Mouse (Mus musculus) heart, adult 8-10 months (tissue): ENCODE results near the gene Fam89a. TPM values are rescaled to one million over a fixed set of nuclear protein-coding genes. Genes with fewer than 3 reads are reported as not detected.

Experiments
- total RNA-seq, 4 experiments: library from RNA; stranded (reverse); gene quantifications; 2 replicates each; pipeline ENCODE4 v1.2.4; 2022

Fam89a gene
- total RNA-seq, 4 experiments from 2014 or later = 0.72 to 1.5 (median 1.4) TPM

Other genes starting within 250 kb of the Fam89a start
- gene Cog2, start 231.1 kb downstream of the Fam89a start, total RNA-seq = 10 to 100 TPM; 21.6 to 26.9 (median 25.4) TPM
- gene Agt, start 182.1 kb downstream of the Fam89a start, total RNA-seq = 1 to 10 TPM; 4.7 to 6.6 (median 6.0) TPM
- gene Capn9, start 175.7 kb downstream of the Fam89a start, total RNA-seq = not detected
- 10 to 100 TPM; 42.8 to 61.1 (median 50.7) TPM for gene 2310022B05Rik, start 88.5 kb downstream of the Fam89a start, total RNA-seq
- gene Ttc13, start 29.8 kb downstream of the Fam89a start, total RNA-seq = 10 to 100 TPM; 13.4 to 18.6 (median 14.7) TPM
- gene Arv1, start 29.7 kb downstream of the Fam89a start, total RNA-seq = 1 to 10 TPM; 3.6 to 6.0 (median 3.9) TPM
- gene Trim67, start 41.3 kb upstream of the Fam89a start, total RNA-seq = under 1 TPM; 0.22 to 0.82 (median 0.50) TPM
- gene Gnpat, start 111.2 kb upstream of the Fam89a start, total RNA-seq = 100 to 1,000 TPM; 184 to 202 (median 188) TPM
- gene 2810004N23Rik, start 111.3 kb upstream of the Fam89a start, total RNA-seq = 10 to 100 TPM; 47.3 to 56.0 (median 50.9) TPM
- 10 to 100 TPM; 18.5 to 22.5 (median 19.7) TPM for gene Exoc8, start 145.9 kb upstream of the Fam89a start, total RNA-seq
- gene Sprtn, start 146.1 kb upstream of the Fam89a start, total RNA-seq = 10 to 100 TPM; 11.0 to 13.7 (median 12.3) TPM
- gene Egln1, start 197.5 kb upstream of the Fam89a start, total RNA-seq = 100 to 1,000 TPM; 328 to 381 (median 357) TPM